Mouse (Mus musculus) megakaryocyte, embryonic 14.5 days (primary cell): ENCODE results near the gene Muc1. TPM values are rescaled to one million over a fixed set of nuclear protein-coding genes. Genes with fewer than 3 reads are reported as not detected.

Experiments used
- H3K27me3 ChIP-seq: replicated peaks from 2 replicates; pipeline ENCODE3; 2012; ENCODE audit warnings: inconsistent platforms
- H3K36me3 ChIP-seq: replicated peaks from 2 replicates; pipeline ENCODE3; 2012; ENCODE audit warnings: low read length, inconsistent platforms, mixed read lengths
- H3K4me1 ChIP-seq: 2 replicates; pipeline ENCODE4 v1.6.1; 2012; ENCODE audit warnings: inconsistent platforms
- H3K4me3 ChIP-seq: replicated peaks from 2 replicates; pipeline ENCODE3; 2012; ENCODE audit warnings: moderate library complexity, mild to moderate bottlenecking, inconsistent platforms
- H3K9me3 ChIP-seq: 2 replicates; pipeline ENCODE4 v1.6.1; 2012; ENCODE audit warnings: inconsistent platforms
- FLI1 ChIP-seq: IDR thresholded peaks from 2 replicates; pipeline ENCODE4 v1.6.1; 2012; ENCODE audit warnings: low read length, inconsistent platforms, mixed read lengths
- GATA1 ChIP-seq: IDR thresholded peaks from 3 replicates; pipeline ENCODE4 v1.6.1; 2012; ENCODE audit warnings: mixed read lengths, low read length, inconsistent platforms, borderline replicate concordance
- polyA plus RNA-seq: library from polyadenylated mRNA; stranded (reverse); fragments of >175 nt; gene quantifications from 2 replicates; pipeline ENCODE4 v1.2.3, GENCODE M21; 2012; ENCODE audit warnings: low replicate concordance; ENCODE audit not compliant: insufficient read depth

Gene Muc1
- polyA plus RNA-seq, 1 experiment: 0.29 TPM

DNA sequence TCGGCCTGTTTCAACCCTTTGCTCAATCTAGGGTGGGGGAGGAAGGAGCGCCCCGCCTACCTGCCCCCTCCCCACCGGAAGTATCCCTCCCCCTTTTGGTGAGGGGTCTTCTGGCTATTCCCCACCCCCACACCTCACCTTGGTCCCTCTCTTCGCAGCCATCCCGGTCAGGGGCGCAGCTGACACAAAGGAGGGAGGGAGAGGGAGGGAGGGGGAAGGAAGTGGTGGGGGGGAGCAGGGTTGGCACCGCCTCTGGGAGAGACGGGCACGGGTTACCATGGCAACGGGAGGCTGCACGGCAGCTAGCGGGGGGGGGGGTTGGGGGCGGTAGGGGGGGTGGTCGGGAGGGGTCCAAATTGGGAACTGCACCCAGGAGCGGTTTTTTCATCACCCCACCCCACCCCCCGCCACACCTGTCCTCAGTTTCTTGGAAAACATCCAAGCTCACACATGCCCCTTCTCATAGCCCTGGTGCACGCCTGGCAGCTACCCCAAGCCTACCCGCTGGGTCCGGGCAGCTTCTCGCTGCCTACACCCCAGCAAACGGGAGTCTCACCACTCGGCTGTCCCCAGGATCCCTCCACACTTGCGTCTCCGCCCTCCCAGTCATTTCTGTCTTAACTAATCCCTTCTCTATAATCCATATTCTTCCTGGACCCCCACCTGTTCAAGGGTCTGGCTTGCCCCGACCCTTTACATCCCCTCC, 16.3 kb downstream of the Muc1 start:
- H3K36me3 ChIP-seq: peaks cover 26% of the 10 kb centered on the region
- peaks cover 74% of the 10 kb centered on the region for H3K4me1 ChIP-seq
- H3K27me3 ChIP-seq: no peaks in the 10 kb centered on the region
- H3K4me3 ChIP-seq: peak overlapping the region; percentile 95
- TF ChIP-seq FLI1 (no peak), GATA1 (no peak)
- no peaks in the 10 kb centered on the region for H3K9me3 ChIP-seq

DNA sequence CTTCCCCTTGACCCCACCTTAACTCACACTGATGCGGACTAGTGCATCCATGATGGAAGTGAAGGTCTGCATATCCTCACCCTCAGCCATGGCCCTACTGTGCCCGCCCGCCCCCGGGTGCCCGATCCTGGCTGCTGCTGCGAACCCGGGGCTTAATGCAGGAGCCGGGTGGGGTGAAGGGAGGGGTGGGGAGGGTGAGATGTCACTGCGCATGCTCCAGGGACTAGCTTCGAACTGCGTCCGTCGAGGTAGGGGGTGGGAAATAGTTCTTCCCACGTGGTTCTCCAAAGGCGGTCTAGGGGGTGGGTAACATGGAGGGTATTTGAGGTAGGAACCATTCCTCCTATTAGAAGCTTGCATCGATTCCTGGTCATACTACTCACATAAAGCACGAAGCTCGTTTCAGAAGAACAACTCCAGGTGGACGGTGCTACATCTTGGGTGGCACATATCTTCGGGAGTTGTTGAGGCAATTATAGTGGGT, 16.9 kb downstream of the Muc1 start, which contains the start of gene Krtcap2:
TSS of gene Krtcap2 (plus strand) at position 279 of the 484 bp plus-strand sequence.
- H3K4me3 ChIP-seq: peak within 1 kb of the TSS; percentile 95
- no peaks in the 10 kb centered on the region for H3K9me3 ChIP-seq
- no peaks in the 10 kb centered on the region for H3K27me3 ChIP-seq
- H3K36me3 ChIP-seq: peaks cover 26% of the 10 kb centered on the region
- peaks cover 80% of the 10 kb centered on the region for H3K4me1 ChIP-seq
- TF ChIP-seq FLI1: no peak
- no peak for TF ChIP-seq GATA1

DNA sequence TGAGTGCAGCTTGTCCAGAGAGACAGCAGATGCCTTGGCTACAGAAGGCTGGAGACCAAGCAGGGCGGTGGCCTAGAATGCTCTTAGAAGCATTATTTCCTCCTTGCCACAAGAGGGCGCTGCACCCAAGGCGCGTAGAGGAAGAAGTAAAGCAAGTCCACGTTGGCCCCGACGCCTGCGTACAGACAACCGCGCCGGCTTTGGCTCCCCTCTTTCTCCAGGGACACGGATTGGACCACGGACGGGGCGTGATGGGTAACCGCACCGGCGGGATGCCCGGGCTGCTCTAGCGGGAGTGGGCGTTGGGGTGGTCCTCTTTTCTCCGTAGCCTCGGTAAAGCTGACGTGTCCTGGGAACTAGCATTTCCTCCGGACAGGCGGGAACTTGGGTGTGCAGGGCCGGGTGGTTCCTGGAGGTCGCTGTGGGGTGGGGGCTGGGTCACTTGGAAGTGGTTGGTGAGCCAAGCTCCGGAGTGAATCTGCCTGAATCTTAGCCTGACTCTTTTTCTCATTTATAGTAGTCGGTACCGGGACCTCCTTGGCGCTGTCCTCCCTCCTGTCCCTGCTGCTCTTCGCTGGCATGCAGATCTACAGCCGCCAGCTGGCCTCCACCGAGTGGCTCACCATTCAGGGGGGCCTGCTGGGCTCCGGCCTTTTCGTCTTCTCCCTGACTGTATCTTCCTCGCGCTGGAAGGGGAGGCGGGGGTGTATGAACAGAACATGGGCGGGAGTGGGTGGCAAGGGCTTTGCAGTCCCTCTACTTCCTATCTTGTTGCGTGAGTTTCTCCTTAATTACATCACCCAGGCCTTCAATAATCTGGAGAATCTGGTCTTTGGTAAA, 17.6 kb downstream of the Muc1 start, which contains the start of gene Trim46:
TSS of gene Trim46 (minus strand) at position 49 of the 840 bp plus-strand sequence.
- Histone ChIP-seq H3K27me3 (peaks cover under 1% of the 10 kb centered on the region), H3K4me1 (peaks cover 88% of the 10 kb centered on the region), H3K4me3 (peak within 1 kb of the TSS; percentile 95), H3K36me3 (peaks cover 26% of the 10 kb centered on the region), H3K9me3 (no peaks in the 10 kb centered on the region)
- TF ChIP-seq FLI1: no peak
- no peak for TF ChIP-seq GATA1

DNA sequence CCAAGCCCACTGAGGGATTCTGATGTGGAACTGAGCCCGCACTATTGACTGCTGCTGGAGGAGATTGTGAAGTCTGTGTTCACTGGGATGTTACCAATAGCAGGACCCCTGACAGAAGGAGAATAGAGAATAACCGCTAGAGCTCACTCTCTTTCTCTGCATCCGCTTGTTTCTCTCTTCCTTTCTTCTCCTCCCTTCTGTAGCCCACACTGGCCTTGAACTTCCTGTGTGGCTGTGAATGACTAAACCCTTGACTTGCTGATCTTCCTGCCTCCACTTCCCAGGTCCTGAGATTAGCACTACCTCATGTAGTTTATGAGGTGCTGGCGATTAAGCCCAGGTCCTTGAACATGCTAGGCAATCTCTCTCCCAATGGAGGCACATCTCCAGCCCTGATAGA, 18.6 kb downstream of the Muc1 start:
- peaks cover 19% of the 10 kb centered on the region for H3K36me3 ChIP-seq
- H3K4me3 ChIP-seq: peak overlapping the region; percentile 95
- no peak for TF ChIP-seq FLI1
- no peak for TF ChIP-seq GATA1
- peaks cover 88% of the 10 kb centered on the region for H3K4me1 ChIP-seq
- H3K9me3 ChIP-seq: no peaks in the 10 kb centered on the region
- H3K27me3 ChIP-seq: peaks cover 11% of the 10 kb centered on the region

DNA sequence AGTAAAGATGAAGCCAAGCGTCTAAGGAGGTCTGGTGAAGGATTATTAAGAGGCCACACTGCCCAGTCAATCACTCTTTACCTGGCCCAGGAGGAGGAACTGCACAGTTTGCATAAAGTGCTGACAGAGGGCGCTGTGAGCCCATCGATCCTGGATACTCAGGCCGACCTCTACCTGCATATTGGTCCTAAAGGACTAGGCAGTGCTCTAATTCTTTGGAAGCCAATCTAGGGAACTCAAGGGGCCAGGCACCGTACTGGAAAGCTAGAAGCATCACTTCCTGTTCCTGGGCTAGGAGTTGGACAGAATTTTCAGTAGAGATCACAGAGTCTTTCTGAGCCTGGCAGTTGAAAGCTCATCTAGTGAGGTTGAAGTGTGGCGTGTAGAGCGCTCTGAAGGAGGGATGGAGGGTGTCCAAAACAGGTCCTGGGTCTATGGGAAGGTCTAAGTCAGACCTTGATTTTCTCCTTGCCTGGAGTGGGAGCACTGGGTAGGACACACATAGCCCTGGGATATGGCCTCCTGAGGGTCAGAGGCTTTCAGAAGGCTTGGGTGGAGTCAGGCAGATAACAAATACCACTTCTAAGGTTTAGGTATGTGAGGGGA, 21.7 kb downstream of the Muc1 start:
- Histone ChIP-seq H3K9me3 (peaks cover 7% of the 10 kb centered on the region), H3K4me3 (peak overlapping the region; percentile 85), H3K27me3 (peaks cover 19% of the 10 kb centered on the region), H3K36me3 (peaks cover 19% of the 10 kb centered on the region), H3K4me1 (peaks cover 61% of the 10 kb centered on the region)
- TF ChIP-seq GATA1: no peak
- TF ChIP-seq FLI1: no peak

DNA sequence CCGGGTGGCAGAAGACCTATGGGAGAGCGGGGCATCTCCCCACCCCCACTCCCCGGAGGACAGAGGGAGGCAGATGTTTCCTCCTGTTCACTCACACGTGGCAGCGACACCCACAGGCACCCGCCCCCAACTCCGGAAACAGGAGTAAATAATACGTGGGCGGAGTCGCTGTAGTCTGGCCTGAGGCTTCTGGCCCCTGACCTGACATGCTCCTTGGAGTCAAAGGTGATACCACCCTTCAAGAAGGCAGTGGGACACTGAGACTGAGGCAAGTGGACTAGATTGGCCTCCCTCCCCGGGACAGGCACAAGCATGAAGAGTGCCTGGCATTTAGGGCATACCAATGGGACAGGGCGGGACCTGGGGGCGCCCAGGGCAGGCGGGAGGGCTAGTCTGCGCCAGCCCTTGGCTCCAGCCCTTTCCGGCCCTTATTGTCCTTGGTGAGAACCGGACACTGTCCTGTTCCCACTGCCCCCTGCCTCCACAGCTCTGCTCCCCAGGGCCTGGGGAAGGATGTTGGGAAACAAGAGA, 22.6 kb downstream of the Muc1 start:
- no peak for TF ChIP-seq GATA1
- TF ChIP-seq FLI1: no peak
- Histone ChIP-seq H3K36me3 (peaks cover 19% of the 10 kb centered on the region), H3K4me3 (peak overlapping the region; percentile 85), H3K27me3 (peaks cover 19% of the 10 kb centered on the region), H3K4me1 (peaks cover 60% of the 10 kb centered on the region), H3K9me3 (peaks cover 7% of the 10 kb centered on the region)

DNA sequence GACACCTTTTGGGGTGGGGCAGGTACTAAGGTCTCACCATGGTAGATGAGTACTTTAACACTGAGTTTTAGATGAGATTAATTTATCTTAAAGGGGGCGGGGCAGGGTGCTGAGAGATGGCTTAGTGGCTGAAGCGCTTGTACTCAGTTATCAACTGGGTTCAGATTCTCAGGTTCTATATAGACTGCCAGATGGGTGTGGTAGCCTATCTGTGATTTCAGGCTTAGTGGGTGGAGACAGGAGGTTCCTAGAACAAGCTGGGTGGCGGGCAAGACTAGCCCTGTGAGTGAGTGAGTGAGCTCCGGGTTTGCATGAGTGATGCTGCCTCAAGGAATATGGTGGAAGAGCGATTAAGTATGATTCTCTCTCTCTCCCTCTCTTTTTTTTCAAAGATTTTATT, 26.1 kb downstream of the Muc1 start:
- TF ChIP-seq FLI1 (no peak), GATA1 (no peak)

DNA sequence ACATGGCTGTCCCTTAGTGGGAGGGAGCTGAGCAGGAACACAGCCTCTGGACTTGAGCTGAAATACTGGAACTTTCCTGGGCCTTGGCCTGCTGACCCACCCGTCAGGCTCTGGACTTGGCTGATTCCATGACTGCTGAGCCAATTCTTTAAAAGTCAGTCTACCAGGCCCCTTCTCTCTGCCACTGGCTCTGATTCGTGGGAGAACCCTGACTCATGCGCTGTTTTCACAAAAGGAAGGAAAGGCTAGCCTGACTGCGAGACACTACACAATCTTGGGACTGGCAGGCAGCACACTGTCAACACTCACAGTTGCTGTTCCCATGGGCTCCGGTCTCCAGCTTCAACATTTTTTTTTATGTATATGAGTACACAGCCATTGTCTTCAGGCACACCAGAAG, 27.3 kb downstream of the Muc1 start:
- Histone ChIP-seq H3K27me3 (peaks cover 37% of the 10 kb centered on the region), H3K4me3 (no peak overlapping the region), H3K9me3 (peaks cover 7% of the 10 kb centered on the region), H3K4me1 (peaks cover 43% of the 10 kb centered on the region), H3K36me3 (no peaks in the 10 kb centered on the region)
- no peak for TF ChIP-seq GATA1
- no peak for TF ChIP-seq FLI1

More for the DNA sequence above, 26.1 kb downstream of the Muc1 start:
- Histone ChIP-seq H3K27me3 (peaks cover 37% of the 10 kb centered on the region), H3K9me3 (peaks cover 7% of the 10 kb centered on the region), H3K4me3 (no peak overlapping the region), H3K36me3 (no peaks in the 10 kb centered on the region), H3K4me1 (peaks cover 55% of the 10 kb centered on the region)

DNA sequence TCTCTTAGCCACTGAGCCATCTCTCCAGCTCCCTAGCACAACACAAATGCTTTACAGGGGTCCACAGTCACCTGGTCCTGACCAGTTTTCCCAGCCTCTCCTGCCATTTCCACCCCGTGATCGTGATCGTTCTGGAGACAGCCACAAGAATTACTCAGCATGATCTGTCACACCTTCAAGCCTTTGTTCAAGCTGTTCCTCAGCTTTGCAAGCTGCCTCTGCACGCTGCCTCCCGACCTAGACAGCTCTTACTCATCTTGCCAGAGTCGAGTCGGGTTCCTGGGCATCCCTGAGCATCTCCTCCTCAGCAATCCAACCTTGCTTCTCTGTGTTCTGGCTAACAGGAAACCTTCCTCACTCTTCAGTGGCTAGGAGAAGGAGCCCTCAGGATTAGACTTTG, 30.2 kb downstream of the Muc1 start, which contains the start of gene Dpm3:
TSS of gene Dpm3 (plus strand) at position 283 of the 400 bp plus-strand sequence.
- peaks cover 45% of the 10 kb centered on the region for H3K4me1 ChIP-seq
- peaks cover 18% of the 10 kb centered on the region for H3K27me3 ChIP-seq
- no peak within 1 kb of the TSS for H3K4me3 ChIP-seq
- no peaks in the 10 kb centered on the region for H3K36me3 ChIP-seq
- H3K9me3 ChIP-seq: 0 out of 2 replicates have a peak, but pooled peaks cover 1% of the 10 kb centered on the region
- TF ChIP-seq FLI1 (no peak), GATA1 (no peak)

DNA sequence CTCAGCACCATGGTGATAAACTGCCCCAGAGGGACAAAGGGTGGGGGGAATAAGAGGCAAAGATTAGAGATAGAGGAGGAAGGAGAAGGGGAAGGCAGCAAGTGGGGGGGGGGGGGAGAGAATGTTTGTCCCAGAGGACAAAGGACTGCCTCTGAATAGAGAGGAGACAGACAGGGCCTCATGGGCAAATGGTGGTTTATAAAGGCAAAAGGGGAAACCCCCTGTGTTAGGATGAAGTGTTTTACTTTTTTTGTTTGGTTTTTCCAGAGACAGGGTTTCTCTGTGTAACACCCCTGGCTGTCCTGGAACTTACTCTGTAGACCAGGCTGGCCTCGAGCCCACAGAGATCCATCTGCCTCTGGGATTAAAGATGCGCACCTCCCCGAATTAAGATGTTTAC, 31.4 kb downstream of the Muc1 start:
- TF ChIP-seq GATA1 (no peak), FLI1 (no peak)
- H3K36me3 ChIP-seq: no peaks in the 10 kb centered on the region
- no peak overlapping the region for H3K4me3 ChIP-seq
- H3K4me1 ChIP-seq: peaks cover 45% of the 10 kb centered on the region
- H3K9me3 ChIP-seq: no peaks in the 10 kb centered on the region
- H3K27me3 ChIP-seq: peaks cover 18% of the 10 kb centered on the region
